Mouse (Mus musculus) brown adipose tissue, adult 24 weeks (tissue): ENCODE results near the gene Zfp827. TPM values are rescaled to one million over a fixed set of nuclear protein-coding genes. Genes with fewer than 3 reads are reported as not detected.
A peak's percentile ranks its signal among the peaks of the same experiment; 100 is the strongest.

Experiments
- H3K27ac ChIP-seq: fragments of 200-500 bp; replicated peaks from 2 replicates; pipeline ENCODE4 v1.5.1; 2012; ENCODE audit warnings: low read depth, mild to moderate bottlenecking, low read length
- H3K4me1 ChIP-seq: fragments of 200-500 bp; 2 replicates; pipeline ENCODE4 v1.6.1; 2012; ENCODE audit warnings: low read length, mixed read lengths; ENCODE audit not compliant: control insufficient read depth, insufficient read depth, insufficient read length
- H3K4me3 ChIP-seq: fragments of 200-500 bp; 2 replicates; pipeline ENCODE4 v1.5.1; 2012; ENCODE audit warnings: low read depth, mild to moderate bottlenecking, low read length, moderate library complexity; ENCODE audit not compliant: insufficient read depth
- polyA plus RNA-seq: library from polyadenylated mRNA; stranded (reverse); fragments of >200 nt; gene quantifications from 2 replicates; pipeline ENCODE4 v1.2.4, GENCODE M21; 2012; ENCODE audit not compliant: missing spikeins, insufficient read depth, insufficient read length

The Zfp827 gene
- polyA plus RNA-seq, 1 experiment, result 5.0 TPM

DNA sequence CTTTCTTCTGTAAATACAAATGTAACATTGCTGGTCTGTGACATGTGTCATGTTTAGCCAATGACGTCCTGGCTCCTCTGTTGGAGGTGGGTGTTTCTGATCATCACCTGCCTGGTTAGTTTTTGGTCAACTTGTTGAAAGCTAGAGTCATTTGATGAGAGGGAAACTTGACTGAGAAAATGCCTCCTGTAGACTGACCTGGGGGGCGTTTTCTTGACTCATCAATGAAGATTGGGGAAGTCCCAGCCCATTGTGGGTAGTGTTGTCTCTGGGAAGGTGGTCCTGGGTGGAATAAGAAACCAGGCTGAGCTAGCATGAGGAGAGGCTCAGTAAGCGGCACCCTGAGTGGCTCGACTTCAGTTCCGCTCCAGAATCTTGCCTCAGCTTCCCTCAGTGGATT is 16.4 kb downstream of the Zfp827 start:
- Histone ChIP-seq H3K4me3 (no peak overlapping the region), H3K4me1 (no peaks in the 10 kb centered on the region; the same call in 1 of the 2 replicates), H3K27ac (no peak overlapping the region)

DNA sequence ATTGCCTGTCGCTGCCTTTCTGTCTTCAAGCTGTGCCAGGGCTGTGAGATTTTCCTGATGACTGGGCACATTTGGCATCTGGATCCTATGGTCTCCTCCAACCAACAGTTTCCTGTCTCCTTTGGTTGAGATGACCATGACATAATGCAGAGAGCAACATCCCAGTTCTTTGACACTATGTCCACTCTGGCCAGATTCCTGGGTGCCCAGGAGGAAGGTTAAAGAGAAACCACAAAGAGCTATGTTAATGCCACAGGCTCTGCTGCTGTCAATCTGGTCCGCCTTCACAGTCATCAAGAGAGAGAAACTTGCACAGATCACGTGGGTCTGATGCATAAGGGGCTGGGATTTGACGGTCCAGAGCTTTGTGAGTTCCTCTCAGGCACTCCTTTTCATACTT is 18.4 kb downstream of the Zfp827 start:
- Histone ChIP-seq H3K27ac (no peak overlapping the region), H3K4me3 (no peak overlapping the region), H3K4me1 (no peaks in the 10 kb centered on the region; the same call in 1 of the 2 replicates)

DNA sequence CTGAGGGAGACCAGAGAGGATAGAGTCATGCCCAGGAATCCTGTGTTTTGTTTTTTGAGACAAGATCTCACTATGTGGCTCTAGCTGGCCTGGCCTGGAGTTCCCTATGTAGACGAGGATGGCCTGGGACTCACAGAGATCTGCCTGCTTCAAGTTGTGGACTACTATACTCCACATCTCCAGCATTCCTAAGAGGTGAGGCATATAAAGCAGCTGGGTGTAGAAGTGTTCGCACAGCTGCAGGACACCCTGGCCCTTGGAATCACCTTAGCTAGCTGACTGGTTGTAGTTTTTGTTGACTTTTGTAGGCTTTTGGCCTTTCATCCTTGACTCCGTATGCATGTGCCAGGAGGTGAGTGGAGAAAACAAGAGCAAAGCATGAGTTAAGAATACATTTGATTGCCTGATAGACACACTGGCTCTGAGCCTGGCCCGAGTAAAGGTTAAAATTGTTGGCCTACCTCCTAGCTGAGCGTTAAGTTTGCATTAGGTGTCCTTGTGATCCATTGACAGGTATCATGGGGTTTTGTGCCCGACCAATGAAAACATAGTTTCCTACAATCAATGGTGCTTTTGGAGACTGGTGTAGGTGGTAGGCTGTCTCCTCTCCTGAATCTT is 20.3 kb downstream of the Zfp827 start:
- H3K27ac ChIP-seq, result no peak overlapping the region
- H3K4me3 ChIP-seq, result no peak overlapping the region
- H3K4me1 ChIP-seq, result no peaks in the 10 kb centered on the region

DNA sequence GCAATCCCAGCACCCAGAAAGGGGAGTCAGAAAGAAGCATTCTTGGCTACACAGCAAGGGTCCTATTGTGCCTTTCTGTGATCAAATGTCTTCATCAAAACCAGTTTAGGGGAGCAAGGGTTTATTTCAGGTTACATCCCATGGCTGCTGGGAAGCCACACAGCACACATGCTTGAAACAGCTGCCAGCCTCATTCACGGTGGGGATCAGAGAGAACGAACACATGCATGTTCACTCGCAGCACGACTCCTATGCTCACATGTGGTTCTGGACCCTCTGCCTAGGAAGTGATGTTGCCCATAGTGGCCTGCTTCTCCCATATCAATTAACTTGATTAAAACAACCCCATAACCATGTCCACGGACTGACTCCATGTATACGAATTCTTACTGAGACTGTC is 26.0 kb downstream of the Zfp827 start:
- H3K27ac ChIP-seq, result no peak overlapping the region
- no peaks in the 10 kb centered on the region for H3K4me1 ChIP-seq
- no peak overlapping the region for H3K4me3 ChIP-seq

DNA sequence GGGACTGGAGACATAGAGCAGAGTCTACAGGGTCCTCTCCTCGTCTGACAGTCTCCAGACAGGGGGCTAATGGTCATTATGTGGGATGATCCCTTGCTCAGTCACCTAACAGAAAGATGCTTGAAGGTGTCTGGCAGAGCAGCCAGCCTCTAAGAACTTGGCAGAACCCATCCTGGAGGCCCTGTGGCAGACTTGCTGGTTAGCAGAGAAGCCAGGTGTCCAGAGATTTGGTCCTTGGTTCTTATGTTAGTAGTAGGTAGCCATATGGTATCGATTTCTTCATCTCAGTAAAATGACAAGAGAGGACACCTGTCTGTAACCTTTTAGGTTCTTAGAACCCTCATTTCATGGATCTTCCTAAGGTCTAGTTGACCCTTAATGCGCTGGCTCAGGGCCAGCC is 28.9 kb downstream of the Zfp827 start:
- Histone ChIP-seq H3K4me1 (no peaks in the 10 kb centered on the region; the same call in 1 of the 2 replicates), H3K27ac (no peak overlapping the region), H3K4me3 (no peak overlapping the region)

DNA sequence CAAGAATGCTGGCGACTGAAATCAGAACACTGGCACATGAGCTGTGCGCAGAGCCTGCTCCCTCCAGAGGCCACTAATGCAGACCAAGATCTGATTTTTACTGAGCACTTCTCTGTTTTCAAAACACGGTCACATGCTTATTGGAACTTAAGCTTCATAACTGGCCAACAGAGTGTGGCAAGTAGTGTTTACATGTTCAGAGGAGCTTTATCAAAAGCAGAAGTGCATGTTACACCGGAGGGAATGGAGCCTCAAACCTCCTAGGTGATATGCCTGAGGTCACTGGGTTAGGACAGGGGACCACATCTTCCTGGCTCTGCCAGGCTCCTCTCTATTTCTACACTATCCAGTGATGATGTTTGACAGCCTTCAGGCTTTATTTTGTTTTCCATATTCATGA is 31.1 kb downstream of the Zfp827 start:
- no peak overlapping the region for H3K27ac ChIP-seq
- no peak overlapping the region for H3K4me3 ChIP-seq
- no peaks in the 10 kb centered on the region; the same call in 1 of the 2 replicates for H3K4me1 ChIP-seq

DNA sequence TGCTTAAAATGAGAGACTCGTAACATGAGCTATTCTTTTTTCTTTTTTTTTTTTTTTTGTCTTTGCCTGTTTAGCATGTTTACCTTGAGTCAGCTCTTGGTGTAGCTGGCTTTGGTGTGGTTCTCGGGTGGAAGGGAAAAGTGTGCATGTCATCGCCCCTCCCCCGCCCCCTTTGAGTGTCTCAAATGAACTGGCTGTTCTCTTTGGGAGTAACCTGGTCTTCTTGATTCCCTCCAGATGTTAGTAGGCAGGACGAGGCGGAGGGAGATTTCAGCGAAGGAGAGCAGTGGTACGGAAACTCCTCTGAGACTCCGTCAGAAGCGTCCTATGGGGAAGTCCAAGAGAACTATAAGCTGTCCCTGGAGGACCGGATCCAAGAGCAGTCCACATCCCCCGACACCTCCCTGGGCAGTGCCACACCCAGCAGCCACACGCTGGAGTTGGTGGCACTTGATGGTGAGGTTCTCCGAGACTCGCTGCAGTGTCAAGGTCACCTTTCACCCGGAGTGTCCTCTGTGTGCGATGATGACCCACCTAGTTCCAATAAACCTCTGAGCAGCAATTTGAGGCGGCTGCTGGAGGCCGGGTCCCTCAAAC is 31.9 kb downstream of the Zfp827 start:
- no peak overlapping the region for H3K4me3 ChIP-seq

GRCm38 (mm10) chr8:79065924-79066323 is 37.7 kb downstream of the Zfp827 start:
- no peak overlapping the region for H3K27ac ChIP-seq
- no peaks in the 10 kb centered on the region for H3K4me1 ChIP-seq
- no peak overlapping the region for H3K4me3 ChIP-seq

More for the DNA sequence above, 31.9 kb downstream of the Zfp827 start:
- Histone ChIP-seq H3K4me1 (no peaks in the 10 kb centered on the region; the same call in 1 of the 2 replicates), H3K27ac (no peak overlapping the region)

DNA sequence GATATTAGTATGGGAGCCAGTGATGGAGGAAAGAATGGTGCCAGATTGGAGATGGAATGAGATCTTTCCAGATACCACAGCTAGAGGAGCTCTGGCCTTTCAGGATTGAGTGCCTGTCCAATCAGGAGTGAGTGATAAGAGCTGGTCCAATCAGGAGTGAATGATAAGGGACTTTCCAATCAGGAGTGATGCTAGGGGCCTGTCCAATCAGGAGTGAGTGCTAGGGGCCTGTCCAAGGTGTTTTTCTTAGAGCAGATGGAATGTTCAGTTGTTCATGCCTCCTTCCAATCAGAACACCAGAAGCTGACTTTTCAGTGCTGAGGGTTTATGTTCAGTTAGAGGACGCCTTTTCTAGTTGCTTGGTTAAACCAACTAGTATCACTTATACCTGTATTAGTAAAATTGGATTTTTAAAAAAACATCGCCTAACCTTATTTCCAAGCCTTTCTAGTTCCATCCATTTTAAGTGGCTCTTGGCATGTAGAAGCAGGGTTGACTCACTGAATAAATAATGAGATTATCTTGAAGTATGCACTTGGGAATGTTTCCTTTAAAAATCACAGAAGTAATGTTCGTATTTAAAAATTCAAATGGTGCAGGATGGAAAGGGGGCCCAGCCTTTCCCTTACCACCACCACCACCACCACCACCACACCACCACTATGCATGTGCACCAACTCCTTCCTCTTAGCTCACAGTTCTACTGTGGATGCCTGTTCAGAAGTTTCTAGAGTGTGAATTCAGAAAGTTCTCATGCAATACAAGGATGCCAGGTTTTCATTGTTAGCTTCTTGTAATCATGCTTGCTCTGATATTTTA is 39.8 kb downstream of the Zfp827 start:
- Histone ChIP-seq H3K27ac (no peak overlapping the region), H3K4me3 (no peak overlapping the region), H3K4me1 (no peaks in the 10 kb centered on the region)

- Histone ChIP-seq H3K4me3 (no peak overlapping the region), H3K4me1 (no peaks in the 10 kb centered on the region), H3K27ac (no peak overlapping the region)
Observed at GRCm38 (mm10) chr8:79073311-79073710, 45.1 kb downstream of the Zfp827 start.

DNA sequence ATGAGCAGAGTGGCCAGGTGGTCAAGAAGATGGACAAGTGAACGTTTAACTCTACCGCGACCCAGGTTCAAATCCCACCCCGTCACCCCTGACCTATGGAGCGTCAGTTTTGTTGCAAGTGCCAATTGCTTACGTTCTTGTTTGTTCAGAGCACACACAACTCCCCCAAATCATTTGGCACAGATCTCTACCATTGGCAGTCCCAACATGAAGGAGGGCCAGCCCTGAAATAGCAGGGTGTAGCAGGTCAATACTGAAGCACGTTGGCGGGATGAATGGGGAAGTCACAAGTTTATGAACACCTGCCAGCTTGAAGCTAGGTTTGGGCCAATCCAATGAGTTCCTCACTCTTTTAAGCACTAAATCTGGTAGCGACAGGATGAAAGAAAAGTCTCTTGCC is 46.7 kb downstream of the Zfp827 start:
- Histone ChIP-seq H3K27ac (no peak overlapping the region), H3K4me3 (no peak overlapping the region), H3K4me1 (peaks cover 9% of the 10 kb centered on the region)

GRCm38 (mm10) chr8:79077256-79077655 is 49.0 kb downstream of the Zfp827 start:
- Histone ChIP-seq H3K4me3 (no peak overlapping the region), H3K27ac (no peak overlapping the region), H3K4me1 (peaks cover 16% of the 10 kb centered on the region)

GRCm38 (mm10) chr8:79078556-79079195 is 50.4 kb downstream of the Zfp827 start:
- H3K27ac ChIP-seq, result no peak overlapping the region
- no peak overlapping the region for H3K4me3 ChIP-seq
- peaks cover 23% of the 10 kb centered on the region for H3K4me1 ChIP-seq

- Histone ChIP-seq H3K4me1 (peaks cover 26% of the 10 kb centered on the region), H3K27ac (no peak overlapping the region), H3K4me3 (no peak overlapping the region)
Observed at GRCm38 (mm10) chr8:79079196-79079561, 50.9 kb downstream of the Zfp827 start.

- H3K4me1 ChIP-seq, result peaks cover 26% of the 10 kb centered on the region
- peak overlapping the region; percentile 12; the same call in 1 of the 2 replicates for H3K27ac ChIP-seq
- H3K4me3 ChIP-seq, result no peak overlapping the region
Observed at GRCm38 (mm10) chr8:79080096-79080739, 52.0 kb downstream of the Zfp827 start.
